Comparison of ENCODE assay signal across 8 mouse cellular contexts in genomic region chr1:181016532-181017131, GRCm38 (mm10). TPM values are rescaled to one million over a fixed set of nuclear protein-coding genes. Genes with fewer than 3 reads are reported as not detected.
A peak's percentile ranks its signal among the peaks of the same experiment; 100 is the strongest.
DNase-seq lines count a peak whose midpoint lies in the region; ATAC-seq lines count a peak whose summit lies in the region.

No protein-coding gene starts in this region.

- H3K9me3 ChIP-seq in embryonic facial prominence, embryonic 10.5 days: no peaks in the 10 kb centered on the region
- H3K9me3 ChIP-seq in midbrain, embryonic 11.5 days (ENCODE audit: control insufficient read depth, low read length): no peaks in the 10 kb centered on the region

- H3K4me3 ChIP-seq in embryonic facial prominence, embryonic 10.5 days: peak overlapping the region; percentile 70
- H3K4me3 ChIP-seq in midbrain, embryonic 11.5 days (ENCODE audit: low read depth, low read length): peak overlapping the region; percentile 44

- H3K4me2 ChIP-seq in midbrain, embryonic 11.5 days: peak overlapping the region; percentile 85

- WGBS in embryonic facial prominence, embryonic 10.5 days: 7% methylated on average over 21 of the region's 21 CpGs
- WGBS in midbrain, embryonic 11.5 days: 6% methylated on average over 21 of the region's 21 CpGs

- peaks cover 34% of the 10 kb centered on the region for H3K27me3 ChIP-seq in embryonic facial prominence, embryonic 10.5 days (replicated peaks; ENCODE audit: low read depth, poor library complexity, severe bottlenecking)
- no peaks in the 10 kb centered on the region; the same call in 1 of the 2 replicates for H3K27me3 ChIP-seq in midbrain, embryonic 11.5 days (ENCODE audit: control insufficient read depth, insufficient read depth, low read length)

- no peaks in the 10 kb centered on the region for H3K36me3 ChIP-seq in embryonic facial prominence, embryonic 10.5 days (replicated peaks)
- H3K36me3 ChIP-seq in midbrain, embryonic 11.5 days (ENCODE audit: control insufficient read depth, insufficient read depth, low read length): no peaks in the 10 kb centered on the region

- ATAC-seq in midbrain, embryonic 11.5 days (ENCODE audit: low FRiP score): peak; percentile 47; the same call in 1 of the 2 replicates
- ATAC-seq in megakaryocyte-erythroid progenitor cell, adult 5-6 weeks (replicated peaks; ENCODE audit: low FRiP score, low TSS enrichment, poor library complexity, severe bottlenecking): no peak

- H3K27ac ChIP-seq in embryonic facial prominence, embryonic 10.5 days (replicated peaks): peak overlapping the region; percentile 55
- H3K27ac ChIP-seq in midbrain, embryonic 11.5 days (ENCODE audit: low read depth, low read length): no peak overlapping the region

- intact Hi-C loops in left cerebral cortex, postnatal 4 days (cut with DNase I): no loop called here

- H3K9ac ChIP-seq in midbrain, embryonic 11.5 days (ENCODE audit: low read length): peak overlapping the region; percentile 40

- H3K4me1 ChIP-seq in embryonic facial prominence, embryonic 10.5 days: peaks cover 21% of the 10 kb centered on the region
- H3K4me1 ChIP-seq in midbrain, embryonic 11.5 days (ENCODE audit: control insufficient read depth, insufficient read depth, low read length): peaks cover 5% of the 10 kb centered on the region

- peak; percentile 59 to 65 for DNase-seq in adrenal gland, adult 18-20 months (ENCODE audit: low spot score in 2 of 2)
- peak; percentile 58 for DNase-seq in embryonic facial prominence, embryonic 10.5 days (ENCODE audit: low spot score)
- peak; percentile 100 for DNase-seq in heart, adult 11 months
- peak; percentile 93 for DNase-seq in kidney, adult 11 months
- DNase-seq in left cerebral cortex, postnatal 4 days: peak; percentile 75
- peak; percentile 92 for DNase-seq in midbrain, embryonic 11.5 days (ENCODE audit: low spot score, missing footprints)
- peak; percentile 55 for DNase-seq in spleen, adult 12 weeks (ENCODE audit: low spot score)

RNA-seq across cellular contexts. Expression of gene Ephx1, which starts 4.1 kb away (rescaled TPM):
- total RNA-seq in adrenal gland, adult 18-20 months (2021): 100 to 1,000 TPM; 198 to 228 TPM
- 0.41 and 0.46 TPM in 2 replicates for polyA plus RNA-seq in embryonic facial prominence, embryonic 10.5 days (2016; fragmentation: Nextera tagmentation; extraction: Ambion mirVana)
- total RNA-seq in left cerebral cortex, postnatal 4 days (2021): 1 to 10 TPM; 9.0 to 9.9 TPM
- 0.87 and 1.6 TPM in 2 replicates for polyA plus RNA-seq in midbrain, embryonic 11.5 days (2014; fragmentation: Nextera tagmentation; extraction: Ambion mirVana)
- total RNA-seq in megakaryocyte-erythroid progenitor cell, adult 5-6 weeks (2014; fragmentation: Nextera tagmentation): 4.5 TPM in 1 of 2 replicates, not detected in the other
- 0.57 TPM in 1 of 2 replicates, not detected in the other for total RNA-seq in megakaryocyte-erythroid progenitor cell, adult 5-6 weeks (2017)

RNA-seq across cellular contexts. Expression of gene 9130409I23Rik, which starts 34.4 kb away (rescaled TPM):
- total RNA-seq in adrenal gland, adult 18-20 months (2021): not detected
- polyA plus RNA-seq in embryonic facial prominence, embryonic 10.5 days (2016; fragmentation: Nextera tagmentation; extraction: Ambion mirVana): not detected in 2 replicates
- not detected for total RNA-seq in left cerebral cortex, postnatal 4 days (2021)
- 0.08 TPM in 1 of 2 replicates, not detected in the other for polyA plus RNA-seq in midbrain, embryonic 11.5 days (2014; fragmentation: Nextera tagmentation; extraction: Ambion mirVana)
- not detected in 2 replicates for total RNA-seq in megakaryocyte-erythroid progenitor cell, adult 5-6 weeks (2014; fragmentation: Nextera tagmentation)
- total RNA-seq in megakaryocyte-erythroid progenitor cell, adult 5-6 weeks (2017): not detected in 2 replicates

Comparison
In these comparisons a context has a peak if more than half of its experiments do, and no peak if none do; other contexts are left out.
1. RNA of gene Ephx1, which starts 4.1 kb away (total RNA-seq): 198 to 228 TPM in adrenal gland, adult 18-20 months; 9.0 to 9.9 TPM in left cerebral cortex, postnatal 4 days and 0.57 to 4.5 TPM in megakaryocyte-erythroid progenitor cell, adult 5-6 weeks; every median in the first group is over 10 times any median in the second.
2. Peak in every context shown above with its lines, with median percentiles within 50 percentile points of each other: DNase-seq.